Mouse (Mus musculus): Measurements from ENCODE around the gene Cdca5.

- TF ChIP-seq CTCF (IDR thresholded peaks at IDR 0.05; ENCODE audit: control insufficient read depth, insufficient read depth, insufficient read length) = no peak
- no peak for TF ChIP-seq FOSL1 (IDR thresholded peaks at IDR 0.05; ENCODE audit: insufficient read depth, low read length, poor library complexity, severe bottlenecking)
- TF ChIP-seq USF1 (IDR thresholded peaks at IDR 0.05; ENCODE audit: low read depth) = no peak
- no peak for TF ChIP-seq MAX (IDR thresholded peaks at IDR 0.05)
- TF ChIP-seq CEBPB (IDR thresholded peaks at IDR 0.05; ENCODE audit: low read depth) = no peak
Observed at GRCm38 (mm10) chr19:6140374-6140677, 55.5 kb downstream of the Cdca5 start.

Data from C2C12 (cell line).